Mouse (Mus musculus): ENCODE data around the gene Ndufa6. TPM values are rescaled to one million over a fixed set of nuclear protein-coding genes. Genes with fewer than 3 reads are reported as not detected.

The Ndufa6 gene
- polyA plus RNA-seq, 1 experiment from 2014 or later, result 923 TPM

DNA sequence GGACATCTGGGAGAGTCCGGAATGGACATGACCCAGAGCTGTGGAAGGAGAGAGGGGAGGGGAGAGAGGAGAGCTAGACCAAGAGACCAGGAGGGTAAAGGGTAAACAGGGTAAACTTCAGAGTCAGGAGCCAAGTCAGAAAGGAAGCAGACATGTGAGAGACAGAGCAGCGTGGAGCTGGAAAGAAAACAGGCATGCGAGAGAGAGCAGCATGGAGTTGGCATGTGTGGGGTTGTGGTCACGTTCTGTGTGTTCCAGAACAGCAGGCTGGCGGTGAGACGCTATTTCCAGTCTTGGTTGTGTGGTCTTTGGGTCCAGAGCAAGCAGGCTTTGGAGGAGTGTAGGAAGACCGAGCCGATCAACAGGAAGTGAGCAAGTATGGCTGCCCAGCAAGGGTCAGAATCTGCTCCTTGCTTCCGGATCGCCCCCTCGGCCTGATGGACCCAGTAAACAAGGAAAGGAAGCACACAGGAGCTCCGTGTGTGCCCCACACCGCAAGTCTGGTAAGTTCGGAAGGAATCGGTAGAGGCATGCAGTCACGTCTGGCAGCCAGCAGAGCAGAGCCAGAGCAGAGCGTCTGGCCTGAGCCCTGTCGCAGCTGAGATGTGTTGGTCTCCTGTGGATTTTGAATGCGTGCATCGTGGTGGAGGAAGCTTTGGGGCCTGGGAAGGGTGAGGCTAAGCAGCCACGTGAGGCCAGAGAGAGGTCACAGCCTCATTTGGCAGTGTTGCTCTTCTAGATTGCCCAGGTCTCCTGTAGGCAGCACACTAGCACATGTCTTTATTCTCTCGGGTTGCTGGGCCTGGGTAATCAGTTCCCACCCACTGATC lies 4.5 kb upstream of the Ndufa6 start:
- DNase-seq (ENCODE audit: low spot score), result peak; percentile 47
- WGBS, result 47% methylated on average over 22 of the region's 22 CpGs
- Histone ChIP-seq H3K36me3 (ENCODE audit: insufficient read depth, low read length) (no peaks in the 10 kb centered on the region), H3K9ac (ENCODE audit: low read depth, low read length) (peak overlapping the region; percentile 8; the same call in 1 of the 2 replicates), H3K4me3 (replicated peaks; ENCODE audit: low read depth, low read length) (no peak overlapping the region), H3K4me1 (replicated peaks; ENCODE audit: insufficient read depth, low read length) (peaks cover 10% of the 10 kb centered on the region), H3K27ac (peak overlapping the region; percentile 79), H3K4me2 (ENCODE audit: low read length) (peak overlapping the region; percentile 28), H3K27me3 (ENCODE audit: insufficient read depth, low read length) (no peaks in the 10 kb centered on the region), H3K9me3 (replicated peaks; ENCODE audit: low read length) (no peaks in the 10 kb centered on the region)
- no peak for TF ChIP-seq CTCF (IDR thresholded peaks at IDR 0.05; ENCODE audit: low read depth)
- ATAC-seq (replicated peaks; ENCODE audit: low FRiP score, low read depth), result no peak

DNA sequence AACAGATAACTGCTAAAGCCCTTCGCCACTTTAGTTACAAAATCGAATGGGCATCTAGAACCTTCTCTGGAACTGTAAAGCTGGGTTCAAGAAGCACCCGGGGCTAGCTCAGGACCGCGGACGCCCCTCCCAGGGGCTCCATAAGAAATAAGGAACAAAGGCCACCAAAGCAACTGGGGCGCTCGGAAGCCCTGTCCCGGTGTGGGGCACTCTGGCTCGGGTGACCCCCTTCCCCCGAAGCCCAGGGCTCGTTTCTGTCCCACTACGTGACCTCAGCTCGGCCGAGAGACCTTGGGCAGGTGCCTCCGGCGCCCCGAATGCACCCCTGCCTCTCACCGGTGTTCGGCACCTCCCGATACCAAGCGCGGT lies 393 bp downstream of the Ndufa6 start:
- Histone ChIP-seq H3K9me3 (replicated peaks; ENCODE audit: low read length) (no peaks in the 10 kb centered on the region), H3K27me3 (ENCODE audit: insufficient read depth, low read length) (no peaks in the 10 kb centered on the region), H3K9ac (ENCODE audit: low read depth, low read length) (peak overlapping the region; percentile 98), H3K4me3 (replicated peaks; ENCODE audit: low read depth, low read length) (peak overlapping the region; percentile 97), H3K27ac (peak overlapping the region; percentile 86), H3K36me3 (ENCODE audit: insufficient read depth, low read length) (peaks cover 24% of the 10 kb centered on the region), H3K4me1 (replicated peaks; ENCODE audit: insufficient read depth, low read length) (peaks cover 12% of the 10 kb centered on the region), H3K4me2 (ENCODE audit: low read length) (peak overlapping the region; percentile 85)
- 0% methylated on average over 23 of the region's 23 CpGs for WGBS
- DNase-seq (ENCODE audit: low spot score), result no peak
- TF ChIP-seq CTCF (IDR thresholded peaks at IDR 0.05; ENCODE audit: low read depth), result no peak
- no peak; the same call in 1 of the 2 replicates for ATAC-seq (replicated peaks; ENCODE audit: low FRiP score, low read depth)

DNA sequence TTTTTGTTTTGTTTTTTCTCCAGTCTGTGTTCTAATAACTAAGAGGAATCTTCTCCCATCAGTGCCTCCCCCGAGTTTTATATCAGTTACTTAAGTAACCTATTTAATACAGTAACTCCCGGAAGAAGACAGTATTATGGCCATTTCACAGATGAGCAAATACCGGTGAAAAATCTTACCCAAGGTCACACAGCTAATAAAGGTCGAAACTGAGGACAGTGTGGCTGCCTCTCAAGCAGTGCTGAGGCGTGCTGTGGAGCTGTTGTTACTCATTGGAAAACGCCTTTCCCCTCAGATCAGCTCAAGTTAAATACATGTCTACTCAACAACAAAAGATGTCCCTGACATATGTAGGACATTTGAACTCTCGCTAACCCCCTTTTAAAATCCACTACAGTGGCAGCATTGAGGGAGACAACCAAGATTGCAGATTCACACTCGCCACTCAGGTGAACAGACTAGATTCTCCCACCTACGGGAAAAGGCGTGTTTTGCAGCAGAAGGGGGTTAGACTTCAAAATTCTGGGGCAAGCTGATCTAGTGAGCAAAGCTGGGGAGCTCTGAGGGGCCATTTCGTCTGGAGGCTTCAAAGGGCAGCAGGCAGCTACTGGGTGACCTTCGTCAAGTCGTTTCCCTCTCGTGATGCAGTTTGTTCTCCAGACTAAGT lies 911 bp downstream of the Ndufa6 start:
- H3K36me3 ChIP-seq (ENCODE audit: insufficient read depth, low read length), result peaks cover 28% of the 10 kb centered on the region
- ATAC-seq (replicated peaks; ENCODE audit: low FRiP score, low read depth) (no peak), DNase-seq (ENCODE audit: low spot score) (peak; percentile 31)
- WGBS, result 18% methylated on average over 14 of the region's 14 CpGs
- H3K9ac ChIP-seq (ENCODE audit: low read depth, low read length), result peak overlapping the region; percentile 98
- H3K9me3 ChIP-seq (replicated peaks; ENCODE audit: low read length), result no peaks in the 10 kb centered on the region
- H3K4me1 ChIP-seq (replicated peaks; ENCODE audit: insufficient read depth, low read length), result peaks cover 10% of the 10 kb centered on the region
- no peak for TF ChIP-seq CTCF (IDR thresholded peaks at IDR 0.05; ENCODE audit: low read depth)
- H3K27ac ChIP-seq, result peak overlapping the region; percentile 86
- H3K4me3 ChIP-seq (replicated peaks; ENCODE audit: low read depth, low read length), result peak overlapping the region; percentile 97
- peak overlapping the region; percentile 85 for H3K4me2 ChIP-seq (ENCODE audit: low read length)
- H3K27me3 ChIP-seq (ENCODE audit: insufficient read depth, low read length), result no peaks in the 10 kb centered on the region

DNA sequence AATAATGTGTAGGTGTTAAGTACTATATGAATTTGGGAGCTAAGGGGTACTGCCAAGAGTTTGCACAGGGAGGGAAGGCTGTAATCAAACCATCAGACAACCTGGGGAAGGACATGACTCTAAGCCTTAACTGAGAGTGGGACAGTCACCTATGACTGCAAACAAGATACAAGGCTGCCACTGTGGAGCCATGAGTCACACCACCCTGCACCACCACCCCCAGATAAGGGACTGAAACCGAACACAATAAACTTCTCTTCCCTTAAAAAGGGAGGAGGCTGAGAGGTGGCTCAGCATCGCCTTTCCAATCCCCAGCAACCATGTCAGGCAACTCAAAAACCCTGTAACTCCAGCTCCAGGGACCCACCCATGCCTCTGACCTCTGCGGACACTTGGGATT lies 2.6 kb downstream of the Ndufa6 start:
- H3K27me3 ChIP-seq (ENCODE audit: insufficient read depth, low read length), result no peaks in the 10 kb centered on the region
- peaks cover 23% of the 10 kb centered on the region for H3K4me1 ChIP-seq (replicated peaks; ENCODE audit: insufficient read depth, low read length)
- no peak for TF ChIP-seq CTCF (IDR thresholded peaks at IDR 0.05; ENCODE audit: low read depth)
- ATAC-seq (replicated peaks; ENCODE audit: low FRiP score, low read depth) (no peak), DNase-seq (ENCODE audit: low spot score) (no peak)
- H3K36me3 ChIP-seq (ENCODE audit: insufficient read depth, low read length), result peaks cover 34% of the 10 kb centered on the region
- H3K4me3 ChIP-seq (replicated peaks; ENCODE audit: low read depth, low read length), result no peak overlapping the region
- H3K9ac ChIP-seq (ENCODE audit: low read depth, low read length), result no peak overlapping the region
- WGBS, result 65% methylated on average over 3 of the region's 3 CpGs
- H3K27ac ChIP-seq, result no peak overlapping the region
- H3K9me3 ChIP-seq (replicated peaks; ENCODE audit: low read length), result no peaks in the 10 kb centered on the region
- no peak overlapping the region for H3K4me2 ChIP-seq (ENCODE audit: low read length)

DNA sequence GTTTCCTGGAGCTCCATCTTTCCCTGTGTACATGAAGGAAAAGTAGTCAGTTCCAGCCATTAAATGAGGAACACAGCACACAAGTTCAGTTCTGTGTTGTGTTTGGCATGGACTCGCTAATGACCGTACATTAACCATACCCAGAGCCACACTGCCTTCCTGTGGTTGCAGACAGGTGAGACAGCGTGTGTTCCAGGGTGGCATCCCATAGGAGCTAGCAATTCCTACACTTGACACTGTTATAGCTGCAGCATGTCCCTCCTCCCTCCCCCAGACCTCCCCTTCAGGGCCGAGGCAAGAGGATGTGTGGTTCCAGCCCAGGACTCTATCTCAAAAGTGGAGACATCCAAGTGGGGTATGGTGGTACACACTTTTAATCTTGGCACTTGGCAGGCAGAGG lies 3.8 kb downstream of the Ndufa6 start:
- Histone ChIP-seq H3K9ac (ENCODE audit: low read depth, low read length) (no peak overlapping the region), H3K9me3 (replicated peaks; ENCODE audit: low read length) (no peaks in the 10 kb centered on the region), H3K4me2 (ENCODE audit: low read length) (no peak overlapping the region), H3K4me1 (replicated peaks; ENCODE audit: insufficient read depth, low read length) (peaks cover 23% of the 10 kb centered on the region), H3K27ac (peak overlapping the region; percentile 28; the same call in 1 of the 2 replicates), H3K27me3 (ENCODE audit: insufficient read depth, low read length) (no peaks in the 10 kb centered on the region), H3K36me3 (ENCODE audit: insufficient read depth, low read length) (peaks cover 34% of the 10 kb centered on the region), H3K4me3 (replicated peaks; ENCODE audit: low read depth, low read length) (no peak overlapping the region)
- DNase-seq (ENCODE audit: low spot score) (no peak), ATAC-seq (replicated peaks; ENCODE audit: low FRiP score, low read depth) (no peak)
- TF ChIP-seq CTCF (IDR thresholded peaks at IDR 0.05; ENCODE audit: low read depth), result no peak
- WGBS, result 82% methylated on average over 4 of the region's 4 CpGs

DNA sequence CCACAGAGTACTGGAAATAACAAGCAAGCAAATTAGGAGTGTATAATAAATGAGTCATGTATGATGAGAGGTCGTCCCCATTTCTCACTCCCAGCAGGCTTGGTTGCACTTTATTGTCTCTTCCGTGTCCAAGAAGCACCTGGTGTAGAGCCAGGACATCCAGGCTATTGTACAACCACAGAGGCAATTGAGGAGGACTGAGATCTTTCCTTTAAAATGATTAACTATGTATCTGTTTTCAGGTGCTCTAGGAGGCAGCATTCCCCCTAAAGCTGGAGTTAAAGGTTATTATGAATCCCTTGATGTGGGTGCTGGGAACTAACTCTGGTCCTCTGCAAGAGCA lies 5.2 kb downstream of the Ndufa6 start:
- Histone ChIP-seq H3K27ac (peak overlapping the region; percentile 25; the same call in 1 of the 2 replicates), H3K36me3 (ENCODE audit: insufficient read depth, low read length) (peaks cover 34% of the 10 kb centered on the region), H3K4me1 (replicated peaks; ENCODE audit: insufficient read depth, low read length) (peaks cover 23% of the 10 kb centered on the region), H3K27me3 (ENCODE audit: insufficient read depth, low read length) (no peaks in the 10 kb centered on the region), H3K4me3 (replicated peaks; ENCODE audit: low read depth, low read length) (no peak overlapping the region), H3K9ac (ENCODE audit: low read depth, low read length) (no peak overlapping the region), H3K4me2 (ENCODE audit: low read length) (no peak overlapping the region), H3K9me3 (replicated peaks; ENCODE audit: low read length) (no peaks in the 10 kb centered on the region)
- DNase-seq (ENCODE audit: low spot score) (no peak), ATAC-seq (replicated peaks; ENCODE audit: low FRiP score, low read depth) (no peak)
- WGBS, result 80% methylated on average over 2 of the region's 2 CpGs
- no peak for TF ChIP-seq CTCF (IDR thresholded peaks at IDR 0.05; ENCODE audit: low read depth)

All from kidney, postnatal 0 days (tissue).